Mouse (Mus musculus): ENCODE data around the gene Olfr1163. TPM values are rescaled to one million over a fixed set of nuclear protein-coding genes. Genes with fewer than 3 reads are reported as not detected.
"Not testable (repeated sequence)": the region's sequence is repeated elsewhere in the genome, so short reads cannot be mapped to it uniquely, and the experiment has no call there.

The Olfr1163 gene
- not detected in 2 replicates for polyA plus RNA-seq (2015; fragmentation: Nextera tagmentation; extraction: Ambion mirVana)

GRCm38 (mm10) chr2:88071730-88072129 is at the start of gene Olfr1163:
Gene Olfr1163 (minus strand): TSS chr2:88071830.
- Histone ChIP-seq H3K4me3 (replicated peaks) (no peak within 1 kb of the TSS), H3K9ac (no peak within 1 kb of the TSS)
- no peak for ATAC-seq

DNA sequence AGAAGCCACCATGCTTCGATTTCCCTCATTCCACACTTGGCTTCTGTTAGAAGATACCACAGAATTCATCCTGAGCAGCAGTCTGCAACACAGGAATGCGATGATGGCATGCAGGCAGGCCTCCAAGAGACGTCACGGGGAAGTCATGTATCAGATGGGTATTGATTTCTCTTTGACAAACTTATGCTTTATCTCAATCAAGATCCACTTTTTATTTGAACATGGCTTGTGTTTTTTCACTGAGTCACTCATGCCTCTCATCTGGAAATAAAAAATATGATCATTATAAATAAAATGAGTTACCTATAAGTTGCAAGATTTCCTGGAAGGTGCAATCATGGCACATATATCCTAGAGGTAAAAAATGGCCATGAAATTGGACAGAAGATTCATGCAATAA is 22.2 kb upstream of the Olfr1163 start, which contains the start of gene Olfr1164:
Gene Olfr1164 (minus strand): TSS at position 101 of the 400 bp plus-strand sequence.
- H3K36me3 ChIP-seq = no peaks in the 10 kb centered on the region
- WGBS = 70% methylated on average over 4 of the region's 4 CpGs
- no peak within 1 kb of the TSS for H3K27ac ChIP-seq
- no peaks in the 10 kb centered on the region for H3K27me3 ChIP-seq (replicated peaks)
- H3K4me1 ChIP-seq (replicated peaks) = no peaks in the 10 kb centered on the region
- no peaks in the 10 kb centered on the region for H3K9me3 ChIP-seq
- ATAC-seq = no peak
- no peak within 1 kb of the TSS for H3K4me2 ChIP-seq (replicated peaks)
- H3K9ac ChIP-seq = no peak within 1 kb of the TSS
- H3K4me3 ChIP-seq (replicated peaks) = no peak within 1 kb of the TSS

More at GRCm38 (mm10) chr2:88071730-88072129, at the start of gene Olfr1163:
- H3K36me3 ChIP-seq = no peaks in the 10 kb centered on the region
- no peaks in the 10 kb centered on the region for H3K9me3 ChIP-seq
- no peaks in the 10 kb centered on the region for H3K4me1 ChIP-seq (replicated peaks)
- no peak within 1 kb of the TSS for H3K27ac ChIP-seq
- H3K27me3 ChIP-seq (replicated peaks) = no peaks in the 10 kb centered on the region
- no peak within 1 kb of the TSS for H3K4me2 ChIP-seq (replicated peaks)

DNA sequence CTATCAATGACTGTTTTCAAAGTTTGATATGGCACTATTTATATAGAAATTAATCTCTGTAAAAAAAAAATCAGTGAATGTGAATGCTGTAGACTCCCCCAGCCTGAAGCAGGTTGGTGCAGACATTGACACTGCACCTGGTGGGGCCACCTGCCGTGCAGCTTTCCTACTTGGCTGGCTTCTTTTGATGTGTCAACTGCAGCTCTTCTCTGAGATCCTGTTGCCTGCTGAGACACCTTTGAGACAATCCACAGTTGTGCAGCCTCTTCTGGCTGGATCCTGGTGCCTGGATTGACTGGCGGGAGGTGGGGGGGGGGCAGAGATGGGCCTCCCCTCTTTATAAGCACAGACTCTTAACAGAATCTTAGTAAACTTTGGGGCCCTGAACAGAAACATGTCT is 8.0 kb downstream of the Olfr1163 start:
- Histone ChIP-seq H3K27ac (no peak overlapping the region), H3K4me2 (replicated peaks) (no peak overlapping the region), H3K27me3 (replicated peaks) (no peaks in the 10 kb centered on the region), H3K36me3 (no peaks in the 10 kb centered on the region), H3K4me3 (replicated peaks) (no peak overlapping the region), H3K9me3 (no peaks in the 10 kb centered on the region), H3K9ac (no peak overlapping the region), H3K4me1 (replicated peaks) (no peaks in the 10 kb centered on the region)
- 90% methylated on average over 2 of the region's 2 CpGs for WGBS
- no peak for ATAC-seq

GRCm38 (mm10) chr2:88051029-88051428 is 20.6 kb downstream of the Olfr1163 start, which contains the start of gene Olfr1162:
Gene Olfr1162 (minus strand): TSS chr2:88051129.
- Histone ChIP-seq H3K4me2 (replicated peaks) (no peak within 1 kb of the TSS), H3K9ac (no peak within 1 kb of the TSS), H3K27me3 (replicated peaks) (no peaks in the 10 kb centered on the region), H3K4me1 (replicated peaks) (no peaks in the 10 kb centered on the region), H3K36me3 (no peaks in the 10 kb centered on the region), H3K4me3 (replicated peaks) (no peak within 1 kb of the TSS), H3K9me3 (no peaks in the 10 kb centered on the region), H3K27ac (no peak within 1 kb of the TSS)
- ATAC-seq = no peak
- 79% methylated on average over 1 of the region's 1 CpGs for whole genome bisulfite sequencing

DNA sequence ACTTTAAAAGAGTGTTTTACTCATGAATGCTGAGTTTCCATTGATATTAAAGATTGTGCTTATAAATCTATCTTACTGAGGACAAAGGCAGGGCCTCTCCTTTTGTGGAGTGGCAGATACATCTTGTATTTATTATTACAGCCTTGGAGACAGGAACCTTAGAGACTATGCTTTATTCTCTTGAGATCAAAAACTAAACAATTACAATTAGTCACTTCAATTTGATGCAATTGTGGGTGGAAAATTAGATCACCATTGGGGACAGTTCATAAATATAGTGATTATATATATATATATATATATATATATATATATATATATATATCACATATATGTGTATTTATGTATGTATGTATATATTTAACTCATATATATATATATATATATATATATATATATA is 34.0 kb downstream of the Olfr1163 start, which contains the start of gene Olfr73:
Gene Olfr73 (minus strand): TSS at position 101 of the 400 bp plus-strand sequence.
- no peak within 1 kb of the TSS for H3K4me3 ChIP-seq (replicated peaks)
- H3K4me1 ChIP-seq (replicated peaks) = no peaks in the 10 kb centered on the region
- no peak within 1 kb of the TSS for H3K27ac ChIP-seq
- H3K27me3 ChIP-seq (replicated peaks) = no peaks in the 10 kb centered on the region
- H3K9ac ChIP-seq = no peak within 1 kb of the TSS
- ATAC-seq = no peak
- H3K4me2 ChIP-seq (replicated peaks) = no peak within 1 kb of the TSS
- H3K36me3 ChIP-seq = no peaks in the 10 kb centered on the region
- H3K9me3 ChIP-seq = no peaks in the 10 kb centered on the region

DNA sequence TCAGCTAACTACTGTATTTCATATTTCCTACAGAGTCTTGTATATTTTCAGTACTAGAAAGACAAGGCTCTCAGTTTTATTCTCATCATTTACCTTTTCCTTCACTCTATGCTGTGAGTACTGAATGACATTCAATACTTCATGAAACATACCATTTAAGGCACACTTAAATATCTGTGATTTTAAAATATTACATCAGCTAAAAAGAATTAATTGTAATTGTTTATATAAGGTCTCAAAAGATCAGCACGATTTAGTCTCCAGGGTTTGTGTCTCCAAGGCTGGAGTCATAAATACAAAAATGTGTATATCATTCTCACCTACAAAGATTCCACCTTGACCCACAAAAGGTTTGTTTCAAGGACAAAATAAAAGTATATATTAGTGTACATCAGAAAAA is 49.2 kb downstream of the Olfr1163 start, which contains the start of gene Olfr1161:
Gene Olfr1161 (plus strand): TSS at position 301 of the 400 bp plus-strand sequence.
- not testable (repeated sequence) for H3K9ac ChIP-seq; H3K4me2 ChIP-seq (replicated peaks); H3K27ac ChIP-seq; H3K27me3 ChIP-seq (replicated peaks); H3K9me3 ChIP-seq; H3K36me3 ChIP-seq; H3K4me3 ChIP-seq (replicated peaks); H3K4me1 ChIP-seq (replicated peaks); ATAC-seq
- 77% methylated on average over 1 of the region's 1 CpGs for WGBS

Other genes with a start within 250 kb of the Olfr1163 start
- not detected in 2 replicates for gene Olfr1148, start 241.3 kb downstream of the Olfr1163 start, polyA plus RNA-seq (2015; fragmentation: Nextera tagmentation; extraction: Ambion mirVana)
- not detected in 2 replicates for gene Olfr1150-ps1, start 227.8 kb downstream of the Olfr1163 start, polyA plus RNA-seq (2015; fragmentation: Nextera tagmentation; extraction: Ambion mirVana)
- not detected in 2 replicates for gene Olfr1151, start 216.0 kb downstream of the Olfr1163 start, polyA plus RNA-seq (2015; fragmentation: Nextera tagmentation; extraction: Ambion mirVana)
- gene Olfr1152, start 205.3 kb downstream of the Olfr1163 start, polyA plus RNA-seq (2015; fragmentation: Nextera tagmentation; extraction: Ambion mirVana) = not detected in 2 replicates
- gene Olfr1153, start 176.9 kb downstream of the Olfr1163 start, polyA plus RNA-seq (2015; fragmentation: Nextera tagmentation; extraction: Ambion mirVana) = not detected in 2 replicates
- gene Olfr1154, start 166.7 kb downstream of the Olfr1163 start, polyA plus RNA-seq (2015; fragmentation: Nextera tagmentation; extraction: Ambion mirVana) = not detected in 2 replicates
- not detected in 2 replicates for gene Olfr1155, start 126.7 kb downstream of the Olfr1163 start, polyA plus RNA-seq (2015; fragmentation: Nextera tagmentation; extraction: Ambion mirVana)
- not detected in 2 replicates for gene Olfr1156, start 118.7 kb downstream of the Olfr1163 start, polyA plus RNA-seq (2015; fragmentation: Nextera tagmentation; extraction: Ambion mirVana)
- not detected in 2 replicates for gene Olfr1157, start 103.5 kb downstream of the Olfr1163 start, polyA plus RNA-seq (2015; fragmentation: Nextera tagmentation; extraction: Ambion mirVana)
- gene Olfr74, start 97.2 kb downstream of the Olfr1163 start, polyA plus RNA-seq (2015; fragmentation: Nextera tagmentation; extraction: Ambion mirVana) = not detected in 2 replicates
- gene Olfr1158, start 81.7 kb downstream of the Olfr1163 start, polyA plus RNA-seq (2015; fragmentation: Nextera tagmentation; extraction: Ambion mirVana) = not detected in 2 replicates
- not detected in 2 replicates for gene Olfr1160, start 63.6 kb downstream of the Olfr1163 start, polyA plus RNA-seq (2015; fragmentation: Nextera tagmentation; extraction: Ambion mirVana)
- gene Olfr1161, start 49.1 kb downstream of the Olfr1163 start, polyA plus RNA-seq (2015; fragmentation: Nextera tagmentation; extraction: Ambion mirVana) = not detected in 2 replicates
- gene Olfr73, start 34.1 kb downstream of the Olfr1163 start, polyA plus RNA-seq (2015; fragmentation: Nextera tagmentation; extraction: Ambion mirVana) = not detected in 2 replicates
- gene Olfr1162, start 20.7 kb downstream of the Olfr1163 start, polyA plus RNA-seq (2015; fragmentation: Nextera tagmentation; extraction: Ambion mirVana) = not detected in 2 replicates
- not detected in 2 replicates for gene Olfr1164, start 22.1 kb upstream of the Olfr1163 start, polyA plus RNA-seq (2015; fragmentation: Nextera tagmentation; extraction: Ambion mirVana)
- gene Olfr1166, start 56.4 kb upstream of the Olfr1163 start, polyA plus RNA-seq (2015; fragmentation: Nextera tagmentation; extraction: Ambion mirVana) = not detected in 2 replicates
- not detected in 2 replicates for gene Olfr1167, start 83.4 kb upstream of the Olfr1163 start, polyA plus RNA-seq (2015; fragmentation: Nextera tagmentation; extraction: Ambion mirVana)
- not detected in 2 replicates for gene Olfr1168, start 110.0 kb upstream of the Olfr1163 start, polyA plus RNA-seq (2015; fragmentation: Nextera tagmentation; extraction: Ambion mirVana)
- not detected in 2 replicates for gene Olfr1170, start 156.5 kb upstream of the Olfr1163 start, polyA plus RNA-seq (2015; fragmentation: Nextera tagmentation; extraction: Ambion mirVana)
- not detected in 2 replicates for gene Olfr1173, start 208.0 kb upstream of the Olfr1163 start, polyA plus RNA-seq (2015; fragmentation: Nextera tagmentation; extraction: Ambion mirVana)
- not detected in 2 replicates for gene Olfr1174-ps, start 243.3 kb upstream of the Olfr1163 start, polyA plus RNA-seq (2015; fragmentation: Nextera tagmentation; extraction: Ambion mirVana)